Mouse (Mus musculus): ENCODE results near the gene Aim2. TPM values are rescaled to one million over a fixed set of nuclear protein-coding genes. Genes with fewer than 3 reads are reported as not detected.

The Aim2 gene
- total RNA-seq, 4 experiments from 2014 or later = 3.9 to 9.2 (median 5.1) TPM

- DNase-seq (ENCODE audit: low spot score in 2 of 2) = no peak
These were observed 38.8 kb downstream of the Aim2 start for GRCm38 (mm10) chr1:173389431-173389830.

GRCm38 (mm10) chr1:173389901-173390401 lies 39.3 kb downstream of the Aim2 start:
- DNase-seq (ENCODE audit: low spot score in 2 of 2) = peak; percentile 94 to 99

GRCm38 (mm10) chr1:173391754-173392153 lies 41.1 kb downstream of the Aim2 start:
- no peak for DNase-seq (ENCODE audit: low spot score in 2 of 2)

DNA sequence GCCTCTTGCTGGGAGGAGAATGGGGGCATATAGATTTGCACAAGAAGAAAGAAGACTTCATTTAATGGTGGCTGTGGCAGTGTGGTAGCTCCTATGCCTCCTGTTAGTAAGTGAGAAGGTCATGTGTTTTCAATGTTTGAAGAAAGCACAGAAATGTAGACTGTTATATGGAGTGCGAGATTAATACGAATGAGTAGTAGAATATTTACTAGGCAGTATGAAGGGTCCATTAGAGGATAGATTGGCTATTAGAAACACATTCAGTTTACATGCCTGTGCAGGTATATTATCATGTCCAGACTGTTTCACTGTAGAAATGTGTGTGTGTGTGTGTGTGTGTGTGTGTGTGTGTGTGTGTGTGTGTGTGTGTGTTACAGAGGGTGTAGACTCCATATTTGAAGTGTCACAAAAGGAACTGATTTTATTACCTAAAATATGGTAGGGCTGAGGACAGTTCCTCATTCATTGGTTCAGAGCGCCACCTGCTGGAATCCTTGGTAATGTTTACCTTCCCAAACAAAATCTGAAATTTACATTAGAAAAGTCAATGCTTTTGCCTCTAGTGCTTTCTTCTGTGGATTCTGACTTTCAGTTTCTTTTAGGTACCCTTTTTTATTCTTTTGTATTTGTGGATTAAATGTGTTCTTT lies 47.8 kb downstream of the Aim2 start:
- peak in 1 of 2 experiments; percentile 53 for DNase-seq (ENCODE audit: low spot score in 2 of 2)

GRCm38 (mm10) chr1:173404696-173405309 lies 54.1 kb downstream of the Aim2 start:
- no peak for DNase-seq (ENCODE audit: low spot score in 2 of 2)

DNA sequence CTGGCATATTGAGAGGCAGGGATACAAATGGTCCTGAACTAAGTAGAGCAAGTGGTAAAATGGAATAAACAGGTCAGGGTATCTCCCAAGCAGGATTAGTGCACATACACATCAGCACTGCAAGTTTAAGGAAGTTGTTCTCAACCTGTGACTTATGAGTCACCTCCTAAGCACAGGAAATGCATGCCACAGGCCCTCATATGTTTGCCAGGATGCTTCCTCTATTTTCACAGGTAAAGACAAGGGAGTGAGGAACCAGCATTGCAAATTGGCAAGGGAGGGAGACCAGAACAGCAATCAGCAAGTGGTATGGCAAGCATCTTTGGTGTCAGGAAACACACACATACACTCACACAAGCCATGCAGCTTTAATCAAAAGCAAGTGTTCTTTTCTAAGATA lies 58.4 kb downstream of the Aim2 start:
- DNase-seq (ENCODE audit: low spot score in 2 of 2) = no peak

DNA sequence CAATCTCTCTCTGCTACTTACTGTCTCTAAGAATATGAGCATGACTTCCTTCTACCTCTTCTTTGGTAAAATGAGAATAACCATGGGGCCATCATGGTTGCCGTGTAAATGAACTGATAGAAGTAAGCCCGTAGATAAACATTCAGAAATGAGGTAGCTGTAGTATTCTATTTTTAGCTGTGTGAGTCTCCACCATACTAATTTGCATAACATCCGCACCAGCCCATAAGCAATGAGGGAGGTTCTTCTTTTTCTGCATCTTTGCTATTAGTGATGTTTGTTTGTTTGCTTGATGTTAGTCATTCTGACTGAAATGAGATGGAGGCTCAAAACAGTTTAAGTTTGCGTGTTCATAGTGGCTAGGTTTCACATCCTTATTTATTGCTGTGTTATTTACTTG lies 61.2 kb downstream of the Aim2 start:
- no peak for DNase-seq (ENCODE audit: low spot score in 2 of 2)

GRCm38 (mm10) chr1:173414631-173415030 lies 64.0 kb downstream of the Aim2 start:
- DNase-seq (ENCODE audit: low spot score in 2 of 2) = no peak

GRCm38 (mm10) chr1:173418516-173418915 lies 67.8 kb downstream of the Aim2 start:
- DNase-seq (ENCODE audit: low spot score in 2 of 2) = no peak

GRCm38 (mm10) chr1:173418936-173419621 lies 68.4 kb downstream of the Aim2 start:
- DNase-seq (ENCODE audit: low spot score in 2 of 2) = no peak

GRCm38 (mm10) chr1:173420374-173420773 lies 69.7 kb downstream of the Aim2 start:
- DNase-seq (ENCODE audit: low spot score in 2 of 2) = no peak

- no peak for DNase-seq (ENCODE audit: low spot score in 2 of 2)
These were observed 75.7 kb downstream of the Aim2 start for GRCm38 (mm10) chr1:173426345-173426744.

DNA sequence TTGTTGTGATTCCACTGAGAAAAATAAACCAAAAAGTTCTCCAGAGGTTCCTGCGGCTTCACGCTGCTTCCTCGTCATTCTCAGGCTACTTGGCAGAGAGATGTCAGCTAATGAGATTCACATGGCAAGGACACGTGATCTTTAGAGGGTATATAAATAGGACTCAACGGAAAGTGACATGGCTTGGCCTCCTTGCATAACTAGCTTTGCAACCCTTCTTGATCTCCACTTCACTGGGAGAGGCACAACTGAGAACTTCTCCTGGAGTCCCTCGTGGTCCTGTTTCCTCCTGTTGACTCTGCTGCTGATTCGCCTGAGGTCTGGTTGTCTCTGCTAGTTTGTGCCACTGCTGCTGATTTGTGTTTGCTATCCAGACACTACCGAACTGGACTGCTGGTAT lies 76.7 kb downstream of the Aim2 start:
- DNase-seq (ENCODE audit: low spot score in 2 of 2) = no peak

DNA sequence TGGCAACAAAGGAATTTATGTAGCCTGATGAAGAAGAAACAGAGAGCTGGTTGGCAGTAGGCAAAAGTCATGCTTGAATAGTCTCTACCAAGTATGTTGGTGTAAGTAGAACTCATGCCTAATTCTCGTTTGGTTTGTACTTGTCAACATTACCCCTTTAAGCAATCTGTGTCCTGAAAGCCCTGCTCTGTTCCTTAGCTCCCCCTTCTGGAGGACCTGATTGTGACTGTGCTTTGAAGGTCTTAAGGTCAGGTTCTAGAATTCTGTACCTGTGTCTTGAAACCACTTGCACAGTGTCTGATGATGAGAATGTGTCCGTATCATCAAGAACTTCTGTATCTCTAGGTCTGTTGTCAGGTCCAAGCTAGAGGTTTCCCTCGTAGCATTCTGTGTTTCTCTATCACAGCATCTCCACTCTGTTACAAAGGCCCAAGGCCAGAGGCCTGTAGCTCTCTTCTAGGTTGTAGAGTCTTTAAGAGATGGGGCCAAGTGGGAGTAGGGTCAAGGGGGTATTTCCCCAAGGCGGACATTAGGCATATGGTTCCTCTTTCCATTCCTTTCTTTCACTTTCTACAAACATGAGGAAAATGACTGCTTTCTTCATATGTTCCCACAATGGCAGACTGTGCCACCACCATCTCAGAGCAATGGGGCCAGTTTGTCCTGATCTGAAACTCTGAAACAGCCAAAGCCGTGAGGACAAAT lies 79.5 kb downstream of the Aim2 start:
- no peak for DNase-seq (ENCODE audit: low spot score in 2 of 2)

- no peak for DNase-seq (ENCODE audit: low spot score in 2 of 2)
These were observed 81.7 kb downstream of the Aim2 start for GRCm38 (mm10) chr1:173432411-173432810.

DNA sequence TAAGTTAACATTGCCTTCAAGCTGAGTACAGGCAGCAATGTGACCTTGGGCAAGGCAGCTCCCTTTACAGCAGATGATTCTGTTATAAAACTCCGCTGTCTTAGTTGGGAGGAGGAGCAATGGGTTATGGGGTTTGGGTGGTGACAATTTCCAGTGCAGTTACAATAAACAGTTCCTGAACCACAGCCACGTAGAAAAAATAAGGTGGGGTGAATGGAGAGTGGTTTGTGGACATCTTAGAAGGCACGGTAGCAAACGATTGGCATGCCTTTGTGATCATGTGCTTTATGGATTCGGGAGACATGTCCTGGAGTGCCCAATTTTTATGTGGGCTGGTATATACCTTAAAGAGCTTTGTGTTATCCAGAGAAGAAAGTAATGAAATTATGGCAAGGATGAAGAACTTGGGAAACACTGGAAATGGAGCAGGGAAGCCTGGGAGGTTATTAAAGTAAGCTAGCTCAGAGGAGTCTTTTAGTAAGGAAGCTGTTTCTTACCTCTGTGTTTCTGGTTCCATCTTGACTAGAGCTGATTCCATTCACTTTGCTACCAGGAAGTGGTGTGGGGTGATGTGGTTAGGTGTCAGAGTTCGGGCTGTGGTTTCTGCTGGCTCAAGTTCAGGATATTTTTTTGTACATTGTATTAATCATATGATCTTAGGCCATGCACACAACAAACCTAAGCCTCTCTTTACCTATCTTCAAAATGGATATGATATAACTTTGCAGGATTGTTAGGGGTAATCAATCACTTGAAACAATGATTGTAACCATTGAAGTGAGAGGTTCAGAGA lies 86.7 kb downstream of the Aim2 start:
- DNase-seq (ENCODE audit: low spot score in 2 of 2) = no peak

- no peak for DNase-seq (ENCODE audit: low spot score in 2 of 2)
These were observed 90.0 kb downstream of the Aim2 start for GRCm38 (mm10) chr1:173440681-173441080.

GRCm38 (mm10) chr1:173441210-173441609 lies 90.5 kb downstream of the Aim2 start:
- no peak for DNase-seq (ENCODE audit: low spot score in 2 of 2)

DNA sequence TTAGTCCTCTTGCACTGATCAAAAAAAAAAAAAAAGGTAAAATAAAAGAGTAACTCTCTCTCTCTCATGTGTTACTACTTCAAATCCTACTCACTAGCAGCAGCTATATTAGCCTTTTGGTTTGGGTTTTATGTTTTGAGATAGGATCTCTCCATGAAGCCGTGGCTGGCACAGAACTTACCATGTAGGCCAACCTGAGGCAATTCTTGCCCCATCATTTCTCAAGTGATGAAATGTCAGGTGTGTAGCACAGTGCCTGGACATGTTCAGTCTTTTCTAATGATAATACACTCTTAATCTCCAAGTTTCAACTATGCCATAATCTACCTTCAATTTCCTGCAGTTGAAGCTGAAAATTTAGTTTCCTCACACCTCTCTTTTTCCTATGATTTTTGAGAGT lies 92.4 kb downstream of the Aim2 start:
- DNase-seq (ENCODE audit: low spot score in 2 of 2) = no peak

DNA sequence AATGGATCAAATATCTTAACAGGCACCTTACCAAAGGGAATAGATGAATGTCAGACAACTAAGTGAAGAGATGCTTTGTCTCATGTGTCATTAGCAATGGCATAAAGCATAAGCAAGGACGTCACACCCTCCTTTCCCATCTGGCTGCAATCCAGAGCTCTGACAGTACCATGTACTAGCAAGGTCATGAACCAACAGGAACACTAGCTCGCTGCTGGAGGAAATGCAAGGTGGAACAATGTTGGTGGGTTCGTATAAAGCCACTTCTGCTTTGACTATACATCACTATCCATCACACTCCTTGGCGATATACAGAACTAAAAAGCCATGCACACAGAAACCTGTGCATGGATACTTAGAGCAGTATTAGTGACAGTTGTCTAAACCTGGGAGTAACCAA lies 96.4 kb downstream of the Aim2 start:
- DNase-seq (ENCODE audit: low spot score in 2 of 2) = no peak

DNA sequence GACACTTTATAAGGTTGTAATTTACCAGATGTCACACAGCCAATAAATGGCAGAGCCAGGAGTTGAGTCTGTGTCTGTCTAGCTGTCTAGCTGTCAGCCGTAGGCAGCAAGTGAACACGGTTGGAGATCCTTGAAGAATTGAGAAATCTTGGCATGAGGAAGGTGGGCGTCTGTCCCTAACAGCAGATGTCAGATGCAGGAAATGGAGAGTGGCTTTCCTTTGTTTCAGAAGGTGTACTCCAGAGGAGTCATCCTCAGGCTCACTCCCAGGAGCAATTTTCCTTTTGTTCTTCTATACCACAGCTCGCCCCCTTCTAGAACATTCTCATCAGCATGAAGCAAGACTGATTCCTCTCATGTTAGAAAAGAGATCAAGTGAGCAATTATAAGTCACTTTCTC lies 99.9 kb downstream of the Aim2 start:
- no peak for DNase-seq (ENCODE audit: low spot score in 2 of 2)

All from left cerebral cortex, adult 8-10 months (tissue).